Mouse (Mus musculus) G1E (cell line): ENCODE results near the gene Carns1. TPM values are rescaled to one million over a fixed set of nuclear protein-coding genes. Genes with fewer than 3 reads are reported as not detected.

Experiments
- ATAC-seq: 2 replicates; pipeline ENCODE4 v1.8.0; 2016; ENCODE audit warnings: mild to moderate bottlenecking; ENCODE audit not compliant: insufficient number of reproducible peaks, poor library complexity, low FRiP score, severe bottlenecking; ENCODE audit errors: extremely low read depth
- DNase-seq: peaks from one replicate; pipeline ENCODE4 v3.0.0; 2012; ENCODE audit warnings: low spot score
- H3K27me3 ChIP-seq: 2 replicates; pipeline ENCODE4 v1.6.1; 2012; ENCODE audit warnings: mild to moderate bottlenecking, low read length, inconsistent platforms; ENCODE audit not compliant: insufficient read depth
- H3K36me3 ChIP-seq: replicated peaks from 2 replicates; pipeline ENCODE3; 2012; ENCODE audit warnings: mild to moderate bottlenecking, inconsistent platforms
- H3K4me1 ChIP-seq: 2 replicates; pipeline ENCODE4 v1.6.1; 2012; ENCODE audit warnings: low read depth, low read length, inconsistent platforms, mixed read lengths; ENCODE audit not compliant: insufficient read depth
- H3K4me3 ChIP-seq: 2 replicates; pipeline ENCODE4 v1.5.1; 2012; ENCODE audit warnings: low read depth, mild to moderate bottlenecking, inconsistent platforms, low read length, moderate library complexity, mixed read lengths
- H3K9me3 ChIP-seq: replicated peaks from 2 replicates; pipeline ENCODE4 v1.6.1; 2012; ENCODE audit warnings: inconsistent platforms
- CTCF ChIP-seq: IDR thresholded peaks from 2 replicates; pipeline ENCODE4 v1.5.1; 2012; ENCODE audit warnings: low read depth, low read length, inconsistent platforms, mixed read lengths
- GATA1 ChIP-seq: IDR thresholded peaks from 2 replicates; pipeline ENCODE4 v1.6.1; 2012; ENCODE audit warnings: borderline replicate concordance, low read length, inconsistent platforms, mixed read lengths
- GATA2 ChIP-seq: IDR thresholded peaks from 2 replicates; pipeline ENCODE4 v1.6.1; 2012; ENCODE audit warnings: low read depth, low read length, inconsistent platforms, borderline replicate concordance
- POLR2AphosphoS5 ChIP-seq: IDR thresholded peaks from 2 replicates; pipeline ENCODE4 v1.6.1; 2012; ENCODE audit warnings: low read depth, low read length, inconsistent platforms; ENCODE audit not compliant: insufficient replicate concordance
- TAL1 ChIP-seq: conservative IDR thresholded peaks from 2 replicates; pipeline ENCODE4 v1.6.1; 2012; ENCODE audit warnings: low read depth, low read length, inconsistent platforms, mixed read lengths
- polyA plus RNA-seq: library from polyadenylated mRNA; stranded (reverse); fragments of >175 nt; gene quantifications from 2 replicates; pipeline ENCODE4 v1.2.3, GENCODE M21; 2012
- total RNA-seq, 2 experiments: library from RNA; stranded (forward) in 1 of 2; stranded (reverse) in 1 of 2; fragments of 200-1000 nt in 1 of 2; fragments of >200 nt in 1 of 2; fragmentation: Nextera tagmentation in 1 of 2; gene quantifications; 2 replicates each; pipeline ENCODE4 v1.2.3; 2014 to 2017

Gene Carns1
- 1.2 and 3.2 TPM in 2 replicates for total RNA-seq (2014; fragmentation: Nextera tagmentation)
- 0.17 and 0.55 TPM in 2 replicates for total RNA-seq (2017)
- polyA plus RNA-seq = 0.37 and 0.48 TPM in 2 replicates

DNA sequence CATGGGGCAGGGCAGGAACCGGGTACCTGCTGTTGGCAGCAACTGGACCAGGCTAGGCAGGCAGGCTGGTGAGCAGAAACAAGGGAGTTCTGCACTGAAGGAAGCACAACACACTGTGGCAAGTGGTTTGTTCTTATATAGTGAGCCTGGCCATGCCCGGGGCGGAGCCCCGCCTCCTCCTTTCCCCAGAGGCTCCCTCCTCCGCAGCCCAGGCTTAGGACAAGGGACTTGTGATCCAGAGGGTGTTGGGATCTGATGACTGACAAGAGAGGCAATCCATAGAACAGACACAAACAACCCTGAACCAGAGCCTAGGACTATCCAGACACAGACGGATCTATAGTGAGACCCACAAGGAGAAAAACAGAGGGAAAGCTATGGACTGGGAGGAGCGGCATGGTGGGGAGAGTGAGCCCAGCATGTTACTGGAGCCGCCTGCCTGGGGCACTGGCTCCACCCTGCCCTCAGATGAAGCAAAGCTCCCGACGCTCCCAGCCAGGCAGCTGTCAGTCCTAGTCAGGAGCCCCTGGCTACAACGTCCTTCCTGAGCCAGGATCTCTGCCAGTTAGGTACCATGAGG, at the start of gene Carns1:
Carns1 (minus strand) TSS at position 112 of the 580 bp plus-strand sequence.
- Histone ChIP-seq H3K4me1 (peaks cover 25% of the 10 kb centered on the region), H3K36me3 (no peaks in the 10 kb centered on the region), H3K9me3 (no peaks in the 10 kb centered on the region), H3K4me3 (no peak within 1 kb of the TSS), H3K27me3 (peaks cover 70% of the 10 kb centered on the region)
- TF ChIP-seq CTCF (no peak), GATA2 (no peak), GATA1 (no peak), POLR2AphosphoS5 (no peak), TAL1 (no peak)
- no peak for DNase-seq
- ATAC-seq = no peak

- H3K27me3 ChIP-seq = peaks cover 71% of the 10 kb centered on the region
- DNase-seq = no peak
- no peak for ATAC-seq
Observed at GRCm38 (mm10) chr19:4222165-4222564, 46.9 kb upstream of the Carns1 start.

DNA sequence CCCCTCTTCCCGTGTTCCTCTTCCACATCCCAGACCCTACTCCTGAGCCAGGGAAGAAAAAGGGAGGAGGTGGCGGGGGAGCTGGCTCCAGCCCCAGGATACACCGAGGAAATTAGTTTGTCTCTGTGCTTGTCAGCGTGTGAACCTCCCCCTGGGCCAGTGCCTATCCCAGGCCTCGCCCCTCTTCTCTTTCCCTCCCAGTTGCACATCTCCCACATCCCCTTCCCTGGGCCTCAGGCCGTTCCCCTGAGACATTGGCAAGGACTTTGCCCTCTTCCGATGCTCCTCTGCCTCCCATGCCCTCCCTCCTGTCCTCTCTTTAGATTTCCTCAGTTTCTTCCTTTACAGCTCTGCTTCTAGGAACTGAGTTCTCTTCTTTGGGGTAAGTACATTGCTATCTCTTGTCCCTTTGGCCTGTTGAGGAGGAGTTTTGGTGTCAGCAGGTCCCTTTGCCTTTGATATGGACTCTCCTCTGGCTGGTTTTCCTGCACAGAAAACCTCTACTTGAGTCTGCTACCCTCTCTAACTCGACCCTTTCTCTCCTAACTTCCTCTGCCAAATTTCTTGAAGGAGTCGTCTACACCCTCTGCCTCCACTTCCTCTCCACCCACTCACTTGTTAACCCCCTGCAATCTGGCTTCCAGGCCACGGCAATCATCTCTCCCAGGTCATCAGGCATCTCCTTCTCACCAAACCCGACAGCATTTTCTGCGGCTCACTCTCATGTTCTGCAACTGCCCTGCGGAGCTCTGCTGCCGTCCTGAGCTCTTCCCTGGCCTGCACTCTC, 45.9 kb upstream of the Carns1 start:
- Histone ChIP-seq H3K27me3 (peaks cover 74% of the 10 kb centered on the region), H3K4me3 (peak overlapping the region; percentile 25; the same call in 1 of the 2 replicates), H3K9me3 (no peaks in the 10 kb centered on the region), H3K36me3 (no peaks in the 10 kb centered on the region), H3K4me1 (peaks cover 33% of the 10 kb centered on the region)
- ATAC-seq = no peak
- no peak for DNase-seq
- TF ChIP-seq GATA1 (no peak), CTCF (no peak), POLR2AphosphoS5 (no peak), TAL1 (no peak), GATA2 (no peak)

More at GRCm38 (mm10) chr19:4222165-4222564, 46.9 kb upstream of the Carns1 start:
- TF ChIP-seq CTCF = no peak
- no peak for TF ChIP-seq TAL1
- no peak for TF ChIP-seq GATA1
- TF ChIP-seq GATA2 = no peak
- TF ChIP-seq POLR2AphosphoS5 = no peak
- Histone ChIP-seq H3K36me3 (no peaks in the 10 kb centered on the region), H3K4me3 (no peak overlapping the region), H3K4me1 (peaks cover 31% of the 10 kb centered on the region), H3K9me3 (no peaks in the 10 kb centered on the region)

- no peak for DNase-seq
- Histone ChIP-seq H3K27me3 (peaks cover 77% of the 10 kb centered on the region), H3K36me3 (no peaks in the 10 kb centered on the region), H3K9me3 (no peaks in the 10 kb centered on the region), H3K4me3 (peak overlapping the region; percentile 25; the same call in 1 of the 2 replicates), H3K4me1 (peaks cover 37% of the 10 kb centered on the region)
- no peak for TF ChIP-seq CTCF
- TF ChIP-seq GATA1 = no peak
- TF ChIP-seq GATA2 = no peak
- no peak for TF ChIP-seq POLR2AphosphoS5
- no peak for TF ChIP-seq TAL1
- no peak for ATAC-seq
Observed at GRCm38 (mm10) chr19:4220416-4220815, 45.1 kb upstream of the Carns1 start.

DNA sequence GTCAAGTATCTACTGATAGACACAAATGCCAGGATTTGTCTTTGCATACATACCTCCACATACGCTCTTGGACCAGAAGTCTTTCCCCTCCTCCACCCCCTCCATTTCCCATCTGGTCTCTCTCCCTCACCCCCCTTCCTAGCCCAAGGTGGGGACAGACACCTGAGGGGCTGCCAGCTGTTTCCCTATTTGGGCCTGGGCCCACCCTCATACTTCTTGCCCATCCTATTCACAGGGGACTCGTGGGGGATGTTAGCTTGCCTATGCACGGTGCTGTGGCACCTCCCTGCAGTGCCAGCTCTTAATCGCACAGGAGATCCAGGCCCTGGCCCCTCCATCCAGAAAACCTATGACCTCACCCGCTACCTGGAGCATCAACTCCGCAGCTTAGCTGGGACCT, 44.7 kb upstream of the Carns1 start:
- Histone ChIP-seq H3K4me3 (no peak overlapping the region; the same call in 1 of the 2 replicates), H3K36me3 (no peaks in the 10 kb centered on the region), H3K9me3 (no peaks in the 10 kb centered on the region), H3K4me1 (peaks cover 40% of the 10 kb centered on the region), H3K27me3 (peaks cover 78% of the 10 kb centered on the region)
- ATAC-seq (no peak), DNase-seq (no peak)
- TF ChIP-seq CTCF (no peak), POLR2AphosphoS5 (no peak), TAL1 (no peak), GATA1 (no peak), GATA2 (no peak)

DNA sequence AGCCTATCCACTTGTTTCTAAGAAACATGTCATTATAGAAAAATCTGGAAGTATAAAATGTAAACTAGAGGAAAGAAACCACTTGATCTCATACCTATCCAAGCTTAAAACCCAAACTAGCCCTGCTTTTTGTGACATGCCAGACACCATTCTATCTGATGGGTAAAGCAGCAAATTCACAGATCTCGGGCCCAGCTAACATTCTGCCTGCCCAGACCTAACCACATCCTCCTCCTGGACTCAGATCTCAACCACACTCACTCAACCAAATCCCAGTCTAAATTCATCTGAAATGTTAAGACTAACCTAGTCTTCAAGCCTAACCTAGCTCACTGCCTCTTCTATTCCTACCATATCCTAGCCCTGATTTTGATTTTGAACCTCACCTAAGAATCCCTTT, 43.5 kb upstream of the Carns1 start:
- Histone ChIP-seq H3K4me1 (peaks cover 51% of the 10 kb centered on the region), H3K36me3 (no peaks in the 10 kb centered on the region), H3K4me3 (no peak overlapping the region), H3K9me3 (no peaks in the 10 kb centered on the region), H3K27me3 (peaks cover 84% of the 10 kb centered on the region)
- no peak for TF ChIP-seq TAL1
- TF ChIP-seq POLR2AphosphoS5 = no peak
- TF ChIP-seq GATA2 = no peak
- TF ChIP-seq CTCF = no peak
- TF ChIP-seq GATA1 = no peak
- no peak for ATAC-seq
- DNase-seq = no peak
